Mouse (Mus musculus): ENCODE results near the gene Relt. TPM values are rescaled to one million over a fixed set of nuclear protein-coding genes. Genes with fewer than 3 reads are reported as not detected.
"Not testable (repeated sequence)": the region's sequence is repeated elsewhere in the genome, so short reads cannot be mapped to it uniquely, and the experiment has no call there.

Relt gene
- polyA plus RNA-seq, 1 experiment from 2014 or later: 4.4 TPM

- Histone ChIP-seq H3K4me1 (peaks cover 58% of the 10 kb centered on the region), H3K27me3 (ENCODE audit: insufficient read depth, poor library complexity, severe bottlenecking) (no peaks in the 10 kb centered on the region), H3K36me3 (peaks cover 19% of the 10 kb centered on the region; the same call in 1 of the 2 replicates), H3K27ac (peak overlapping the region; percentile 69), H3K9me3 (no peaks in the 10 kb centered on the region), H3K4me3 (no peak overlapping the region)
- no peak for DNase-seq (ENCODE audit: low spot score)
- 63% methylated on average over 9 of the region's 9 CpGs for WGBS
Measured at GRCm38 (mm10) chr7:100851481-100852356, 11.5 kb downstream of the Relt start.

GRCm38 (mm10) chr7:100849508-100849907 lies 13.7 kb downstream of the Relt start:
- Histone ChIP-seq H3K9me3 (no peaks in the 10 kb centered on the region), H3K36me3 (peaks cover 20% of the 10 kb centered on the region; the same call in 1 of the 2 replicates), H3K4me3 (no peak overlapping the region), H3K4me1 (peaks cover 51% of the 10 kb centered on the region), H3K27ac (no peak overlapping the region), H3K27me3 (ENCODE audit: insufficient read depth, poor library complexity, severe bottlenecking) (no peaks in the 10 kb centered on the region)
- DNase-seq (ENCODE audit: low spot score): no peak
- 87% methylated on average over 2 of the region's 2 CpGs for WGBS

DNA sequence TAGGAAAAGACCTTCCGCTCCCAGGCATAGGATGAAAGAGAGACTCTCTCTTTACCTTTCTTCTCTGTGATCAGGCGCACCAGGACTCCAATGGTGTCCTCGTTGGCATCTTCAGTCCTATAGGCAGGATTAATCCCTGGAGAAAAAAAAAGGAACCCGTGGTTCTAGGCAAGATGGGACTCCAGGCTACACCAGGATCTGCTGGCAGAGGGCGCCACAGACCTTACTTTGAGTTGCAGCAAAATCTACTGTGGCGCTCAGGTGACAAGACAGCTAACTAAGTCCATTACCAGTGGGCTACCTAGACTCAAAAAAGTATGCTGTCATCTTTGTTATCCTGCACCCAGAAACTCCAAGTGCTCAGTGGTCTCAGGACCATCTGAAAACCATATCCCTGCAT lies 14.5 kb downstream of the Relt start:
- H3K4me1 ChIP-seq: peaks cover 51% of the 10 kb centered on the region
- no peak overlapping the region for H3K27ac ChIP-seq
- 40% methylated on average over 6 of the region's 6 CpGs for WGBS
- H3K9me3 ChIP-seq: no peaks in the 10 kb centered on the region
- H3K36me3 ChIP-seq: peaks cover 20% of the 10 kb centered on the region; the same call in 1 of the 2 replicates
- no peak for DNase-seq (ENCODE audit: low spot score)
- no peaks in the 10 kb centered on the region for H3K27me3 ChIP-seq (ENCODE audit: insufficient read depth, poor library complexity, severe bottlenecking)
- H3K4me3 ChIP-seq: no peak overlapping the region

DNA sequence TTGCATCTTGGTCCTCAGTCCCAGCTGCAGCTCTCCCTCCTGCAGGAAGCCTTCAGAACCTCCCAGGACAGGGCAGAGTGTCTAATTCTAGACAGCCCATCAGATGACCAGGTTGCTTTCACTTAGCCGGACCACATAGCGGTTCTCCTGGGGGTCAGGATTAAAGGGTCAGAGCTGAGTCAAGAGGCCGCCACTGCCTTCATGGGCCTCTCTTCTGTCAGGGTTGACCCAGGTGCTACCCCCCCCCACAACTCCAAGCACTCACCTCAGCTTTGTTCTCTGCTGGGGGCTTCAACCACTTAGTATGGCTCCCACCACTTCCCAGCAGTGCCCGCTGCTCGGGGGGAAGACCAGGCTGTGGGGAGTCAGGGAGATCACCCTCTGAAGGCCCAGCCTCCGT lies 16.1 kb downstream of the Relt start:
- Histone ChIP-seq H3K27ac (no peak overlapping the region), H3K36me3 (peaks cover 24% of the 10 kb centered on the region), H3K9me3 (no peaks in the 10 kb centered on the region), H3K27me3 (ENCODE audit: insufficient read depth, poor library complexity, severe bottlenecking) (no peaks in the 10 kb centered on the region), H3K4me1 (peaks cover 36% of the 10 kb centered on the region), H3K4me3 (no peak overlapping the region)
- no peak for DNase-seq (ENCODE audit: low spot score)
- 88% methylated on average over 6 of the region's 6 CpGs for WGBS

DNA sequence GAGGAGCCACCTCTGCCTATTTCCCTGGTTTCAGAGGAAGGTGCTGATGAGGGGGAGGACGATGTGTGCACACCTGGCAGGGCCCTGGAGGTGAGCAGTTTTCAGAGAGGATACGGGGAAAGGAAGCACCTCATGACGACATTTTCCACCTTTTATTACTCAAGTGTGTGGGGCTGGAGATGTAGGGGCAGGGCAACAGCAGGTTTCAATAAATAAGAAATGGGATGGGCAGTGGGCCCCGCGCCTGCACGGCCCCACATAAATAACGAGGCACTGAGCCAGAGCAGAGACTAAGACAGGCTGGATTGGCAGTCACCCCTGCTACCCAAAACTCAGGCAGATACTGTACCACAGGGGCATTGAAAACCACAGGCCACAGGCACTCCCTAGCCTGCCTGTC lies 17.2 kb downstream of the Relt start:
- 86% methylated on average over 7 of the region's 7 CpGs for WGBS
- peaks cover 25% of the 10 kb centered on the region for H3K4me1 ChIP-seq
- not testable (repeated sequence) for H3K9me3 ChIP-seq; H3K4me3 ChIP-seq; H3K27ac ChIP-seq; DNase-seq (ENCODE audit: low spot score); H3K27me3 ChIP-seq (ENCODE audit: insufficient read depth, poor library complexity, severe bottlenecking)
- H3K36me3 ChIP-seq: peaks cover 31% of the 10 kb centered on the region

- Histone ChIP-seq H3K4me1 (peaks cover 23% of the 10 kb centered on the region), H3K9me3 (no peaks in the 10 kb centered on the region), H3K27ac (peak overlapping the region; percentile 13; the same call in 1 of the 2 replicates), H3K36me3 (peaks cover 31% of the 10 kb centered on the region), H3K4me3 (no peak overlapping the region), H3K27me3 (ENCODE audit: insufficient read depth, poor library complexity, severe bottlenecking) (no peaks in the 10 kb centered on the region)
- 42% methylated on average over 1 of the region's 1 CpGs for WGBS
- no peak for DNase-seq (ENCODE audit: low spot score)
Measured at GRCm38 (mm10) chr7:100845412-100845811, 17.8 kb downstream of the Relt start.

DNA sequence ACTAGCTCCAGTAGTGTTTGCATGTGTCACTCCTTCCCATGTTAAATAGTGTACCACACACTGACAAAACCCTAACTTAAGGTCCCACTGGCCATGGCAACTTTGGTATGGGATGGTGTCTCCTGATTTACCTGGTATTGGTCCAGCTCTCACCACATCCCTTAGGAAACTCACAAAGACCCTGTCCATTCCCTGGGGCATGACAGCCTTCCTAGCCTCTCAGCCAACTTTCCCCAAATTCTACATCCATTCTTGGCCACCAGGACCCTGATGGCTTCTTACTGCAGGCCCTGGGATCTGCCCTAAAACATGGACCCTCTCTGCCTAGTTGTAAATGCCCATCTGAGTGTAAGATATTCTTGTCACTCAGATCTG lies 18.2 kb downstream of the Relt start:
- Histone ChIP-seq H3K4me1 (peaks cover 23% of the 10 kb centered on the region), H3K27me3 (ENCODE audit: insufficient read depth, poor library complexity, severe bottlenecking) (no peaks in the 10 kb centered on the region), H3K4me3 (no peak overlapping the region), H3K36me3 (peaks cover 29% of the 10 kb centered on the region), H3K27ac (peak overlapping the region; percentile 13; the same call in 1 of the 2 replicates), H3K9me3 (no peaks in the 10 kb centered on the region)
- DNase-seq (ENCODE audit: low spot score): no peak

DNA sequence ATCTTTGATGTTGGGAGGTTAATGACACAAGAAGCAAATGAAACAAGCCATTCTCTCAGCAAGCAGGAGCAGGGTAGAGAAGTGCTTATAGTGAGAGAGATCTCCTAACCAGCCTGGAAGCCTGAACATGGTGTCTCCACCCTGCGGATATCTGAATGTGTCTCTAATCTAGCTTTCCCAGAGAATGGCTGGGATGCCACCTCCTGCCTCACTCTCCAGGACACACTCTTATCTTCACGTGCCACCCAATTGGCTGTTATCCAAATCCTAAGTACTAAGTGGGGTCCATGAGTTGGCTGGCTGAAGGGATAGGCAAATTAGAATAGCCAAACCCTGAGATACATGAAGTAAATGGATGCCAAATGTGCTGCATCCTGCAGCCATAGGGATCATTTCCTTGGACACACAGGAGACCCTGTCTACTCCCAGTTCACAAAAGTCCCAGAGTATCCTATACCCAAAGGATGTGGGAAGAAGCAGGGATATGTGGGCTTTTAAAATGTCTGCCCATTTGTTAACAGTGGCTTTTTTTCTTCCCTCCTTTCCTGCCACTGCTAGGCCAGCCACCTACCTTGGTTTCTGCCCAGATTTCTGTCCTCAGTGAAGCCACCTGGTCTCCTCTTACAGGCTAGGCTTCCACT lies 18.7 kb downstream of the Relt start:
- H3K27me3 ChIP-seq (ENCODE audit: insufficient read depth, poor library complexity, severe bottlenecking): no peaks in the 10 kb centered on the region
- H3K27ac ChIP-seq: 0 out of 2 replicates have a peak overlapping the region, but pooled peaks have one; percentile 13
- DNase-seq (ENCODE audit: low spot score): peak; percentile 77
- peaks cover 24% of the 10 kb centered on the region for H3K4me1 ChIP-seq
- H3K36me3 ChIP-seq: peaks cover 25% of the 10 kb centered on the region
- H3K4me3 ChIP-seq: no peak overlapping the region
- H3K9me3 ChIP-seq: no peaks in the 10 kb centered on the region
- WGBS: 31% methylated on average over 2 of the region's 2 CpGs

DNA sequence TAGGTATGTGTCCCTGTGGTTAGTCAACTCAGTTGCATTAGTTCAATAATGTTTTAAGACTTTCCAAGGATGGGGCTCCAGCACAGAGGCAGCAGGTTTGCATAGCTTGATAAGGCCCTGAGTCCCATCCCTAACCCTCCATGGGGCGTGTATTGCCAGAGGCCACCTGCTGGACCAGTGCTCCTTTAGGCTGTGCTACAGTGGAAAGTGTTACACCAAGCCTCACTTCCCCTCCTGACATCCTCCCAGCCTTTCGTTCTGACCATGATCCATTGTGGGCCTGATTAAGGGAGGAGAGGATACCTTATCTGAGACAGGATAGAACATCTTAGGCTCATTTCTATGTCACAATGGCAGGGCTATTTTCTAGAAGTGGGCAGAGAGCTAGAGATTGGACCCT lies 19.4 kb downstream of the Relt start:
- peaks cover 30% of the 10 kb centered on the region for H3K4me1 ChIP-seq
- no peaks in the 10 kb centered on the region for H3K27me3 ChIP-seq (ENCODE audit: insufficient read depth, poor library complexity, severe bottlenecking)
- H3K9me3 ChIP-seq: no peaks in the 10 kb centered on the region
- no peak overlapping the region for H3K27ac ChIP-seq
- DNase-seq (ENCODE audit: low spot score): peak; percentile 76
- H3K36me3 ChIP-seq: peaks cover 24% of the 10 kb centered on the region
- no peak overlapping the region for H3K4me3 ChIP-seq
- WGBS: 55% methylated on average over 2 of the region's 2 CpGs

GRCm38 (mm10) chr7:100842175-100842574 lies 21.1 kb downstream of the Relt start:
- peaks cover 36% of the 10 kb centered on the region for H3K4me1 ChIP-seq
- 92% methylated on average over 5 of the region's 5 CpGs for WGBS
- H3K27ac ChIP-seq: no peak overlapping the region
- no peaks in the 10 kb centered on the region for H3K27me3 ChIP-seq (ENCODE audit: insufficient read depth, poor library complexity, severe bottlenecking)
- no peak for DNase-seq (ENCODE audit: low spot score)
- no peaks in the 10 kb centered on the region for H3K9me3 ChIP-seq
- no peak overlapping the region for H3K4me3 ChIP-seq
- H3K36me3 ChIP-seq: peaks cover 27% of the 10 kb centered on the region

DNA sequence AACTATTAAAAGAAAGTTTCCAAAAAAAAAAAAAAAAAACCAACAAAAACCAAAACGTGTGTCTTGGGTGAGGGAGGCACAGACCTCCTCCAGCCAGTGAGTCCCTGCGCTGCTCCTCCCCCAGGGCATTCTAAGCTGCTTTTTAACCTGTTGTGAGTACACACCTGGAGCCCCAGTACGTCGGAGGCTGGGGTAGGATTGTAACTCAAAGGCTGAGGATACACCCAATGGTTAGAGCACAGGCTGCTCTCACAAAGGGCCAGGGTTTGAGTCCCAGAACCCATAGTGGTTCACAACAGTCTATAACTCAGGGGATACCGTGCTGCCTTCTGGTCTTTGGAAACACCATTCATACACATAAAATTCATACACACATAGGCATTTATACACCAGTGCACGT lies 21.6 kb downstream of the Relt start:
- 86% methylated on average over 6 of the region's 6 CpGs for WGBS
- Histone ChIP-seq H3K27ac (no peak overlapping the region), H3K27me3 (ENCODE audit: insufficient read depth, poor library complexity, severe bottlenecking) (no peaks in the 10 kb centered on the region), H3K4me3 (no peak overlapping the region), H3K36me3 (peaks cover 27% of the 10 kb centered on the region), H3K4me1 (peaks cover 36% of the 10 kb centered on the region), H3K9me3 (no peaks in the 10 kb centered on the region)
- DNase-seq (ENCODE audit: low spot score): no peak

- Histone ChIP-seq H3K27ac (no peak overlapping the region), H3K9me3 (no peaks in the 10 kb centered on the region), H3K4me3 (no peak overlapping the region), H3K36me3 (peaks cover 34% of the 10 kb centered on the region), H3K27me3 (ENCODE audit: insufficient read depth, poor library complexity, severe bottlenecking) (no peaks in the 10 kb centered on the region), H3K4me1 (peaks cover 36% of the 10 kb centered on the region)
- 98% methylated on average over 1 of the region's 1 CpGs for WGBS
- DNase-seq (ENCODE audit: low spot score): no peak
Measured at GRCm38 (mm10) chr7:100840906-100841305, 22.3 kb downstream of the Relt start.

DNA sequence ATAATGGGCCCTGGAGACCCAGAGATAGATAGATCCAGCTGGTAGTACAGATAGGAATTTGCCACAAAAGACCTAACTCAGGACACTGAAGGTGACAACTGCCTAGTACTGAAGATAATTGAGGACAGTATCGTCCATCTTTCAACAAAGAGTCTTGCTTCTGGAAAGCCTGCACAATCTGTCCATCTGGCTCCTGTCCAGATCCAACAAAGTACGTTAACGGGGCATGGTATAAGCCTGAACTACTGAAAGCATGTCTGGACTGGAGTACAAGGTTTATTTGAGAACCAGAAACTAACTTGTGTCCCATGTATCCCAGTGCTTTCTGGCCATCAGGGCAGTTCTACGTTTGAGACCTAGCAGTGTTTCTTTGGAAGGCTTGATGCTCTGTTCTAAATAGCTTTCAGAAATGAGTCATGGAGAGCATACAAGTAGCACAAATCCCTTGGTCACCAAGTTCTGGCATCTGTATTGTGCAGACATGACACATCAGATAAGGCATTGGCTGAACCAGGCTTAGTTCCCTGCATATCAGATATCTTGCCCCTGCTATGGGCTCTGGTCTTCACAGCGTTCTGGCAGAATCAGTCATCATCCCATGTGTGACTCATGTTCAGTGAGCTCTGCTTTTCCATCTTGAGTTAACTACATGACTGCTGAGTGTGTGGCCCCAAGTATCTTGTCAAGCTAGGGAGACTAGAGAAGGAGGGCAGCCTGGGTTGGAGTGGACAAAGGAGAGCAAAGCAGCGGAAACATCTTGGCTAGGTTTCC lies 23.4 kb downstream of the Relt start:
- H3K27me3 ChIP-seq (ENCODE audit: insufficient read depth, poor library complexity, severe bottlenecking): no peaks in the 10 kb centered on the region
- peaks cover 28% of the 10 kb centered on the region for H3K4me1 ChIP-seq
- H3K36me3 ChIP-seq: peaks cover 44% of the 10 kb centered on the region
- H3K9me3 ChIP-seq: no peaks in the 10 kb centered on the region
- 65% methylated on average over 6 of the region's 6 CpGs for WGBS
- H3K27ac ChIP-seq: no peak overlapping the region
- no peak for DNase-seq (ENCODE audit: low spot score)
- no peak overlapping the region for H3K4me3 ChIP-seq

Data from heart, embryonic 10.5 days (tissue).